Mouse (Mus musculus) brain, embryonic 14.5 days (tissue): ENCODE results near the gene Ighmbp2.

Experiments used
- CTCF ChIP-seq: fragments of 200-500 bp; IDR thresholded peaks from 2 replicates; pipeline ENCODE4 v1.5.1; 2012; ENCODE audit warnings: inconsistent platforms, mild to moderate bottlenecking, moderate library complexity, borderline replicate concordance; ENCODE audit not compliant: insufficient read depth, insufficient read length; ENCODE audit errors: extremely low read depth
- POLR2A ChIP-seq: fragments of 200-500 bp; IDR thresholded peaks from 2 replicates; pipeline ENCODE4 v1.6.1; 2012; ENCODE audit warnings: mild to moderate bottlenecking, inconsistent platforms, borderline replicate concordance; ENCODE audit not compliant: poor library complexity, insufficient read depth, insufficient read length, severe bottlenecking; ENCODE audit errors: extremely low read depth

GRCm38 (mm10) chr19:3304017-3304416, 21.2 kb upstream of the Ighmbp2 start:
- TF ChIP-seq POLR2A (no peak), CTCF (no peak)
